ENCODE assay signal across 12 mouse cellular contexts in the genomic region with DNA sequence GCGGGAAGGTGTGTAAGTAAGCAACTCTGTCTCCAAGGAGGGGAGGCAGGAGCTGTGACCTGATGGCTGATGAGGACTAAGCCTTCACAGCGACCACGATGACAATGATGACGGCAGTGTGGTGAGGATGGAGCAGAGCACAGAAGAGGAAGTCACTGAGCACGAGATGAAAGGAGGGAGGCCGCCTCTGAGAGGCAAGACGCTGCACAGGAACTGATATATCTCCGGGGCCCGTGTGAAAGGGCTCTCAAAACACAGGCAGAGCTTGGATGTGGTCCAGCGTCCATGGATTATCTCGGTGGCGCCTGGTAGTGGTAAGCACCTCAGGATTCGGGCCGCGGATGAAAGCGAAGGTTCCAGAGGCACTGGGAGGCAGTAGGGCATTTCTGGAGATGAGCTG.
DNase-seq lines count a peak whose midpoint lies in the region; ATAC-seq and TF ChIP-seq lines count a peak whose summit lies in the region.
"Had no signal": no experiment of that assay in that cellular context is flagged by ENCODE, and none has a peak within 500 bp of the region (broad histone marks: within the 10 kb centered on the region; RNA-seq: fewer than 3 reads in every experiment).

No protein-coding gene starts in this region.

- peaks cover 36% of the 10 kb centered on the region for H3K4me1 ChIP-seq in heart, embryonic 13.5 days
- H3K4me1 ChIP-seq in thymus, adult 2 months (replicated peaks; ENCODE audit: control insufficient read depth, insufficient read depth, low read length): peaks cover 17% of the 10 kb centered on the region

- H3K27me3 ChIP-seq in heart, embryonic 13.5 days (replicated peaks): peaks cover 43% of the 10 kb centered on the region
- H3K27me3 ChIP-seq in thymus, adult 2 months (ENCODE audit: control insufficient read depth, insufficient read depth, low read length): no peaks in the 10 kb centered on the region
- H3K27me3 ChIP-seq: liver, embryonic 15.5 days had no signal

- DNase-seq in heart, postnatal 25 days (ENCODE audit: low spot score): no peak
- DNase-seq in lung, postnatal 4 days: peak; percentile 43 to 50
- DNase-seq in thymus, adult 2 months: peak; percentile 76
- no peak for DNase-seq in adrenal gland, adult 18-20 months (ENCODE audit: low spot score in 2 of 2)
- DNase-seq in retina, postnatal 1 day: no peak
- DNase-seq in gastrocnemius, postnatal 10 days: no peak

- WGBS in heart, embryonic 13.5 days: 12% methylated on average over 16 of the region's 16 CpGs
- WGBS in thymus, adult 2 months: 7% methylated on average over 16 of the region's 16 CpGs

- no peak overlapping the region for H3K4me3 ChIP-seq in heart, embryonic 13.5 days
- peak overlapping the region; percentile 47 for H3K4me3 ChIP-seq in thymus, adult 2 months (ENCODE audit: control insufficient read depth, insufficient read depth, low read length)
- H3K4me3 ChIP-seq: forebrain, embryonic 12.5 days; hindbrain, embryonic 12.5 days; liver, embryonic 15.5 days; neural tube, embryonic 13.5 days had no signal

- H3K4me2 ChIP-seq in heart, embryonic 13.5 days: peak overlapping the region; percentile 30
- H3K4me2 ChIP-seq: forebrain, embryonic 12.5 days; hindbrain, embryonic 12.5 days; liver, embryonic 15.5 days; neural tube, embryonic 13.5 days had no signal

- TF ChIP-seq POLR2A in thymus, adult 2 months (IDR thresholded peaks at IDR 0.05; ENCODE audit: control insufficient read depth, extremely low read depth, insufficient read depth, low read length, poor library complexity): 0 out of 2 replicates have a peak, but pooled peaks have one; percentile 24

- peak overlapping the region; percentile 10; the same call in 1 of the 2 replicates for H3K9ac ChIP-seq in heart, embryonic 13.5 days
- H3K9ac ChIP-seq: forebrain, embryonic 12.5 days; hindbrain, embryonic 12.5 days; liver, embryonic 15.5 days; neural tube, embryonic 13.5 days had no signal

- no peak for TF ChIP-seq CTCF in thymus, adult 2 months (IDR thresholded peaks at IDR 0.05; ENCODE audit: borderline replicate concordance, control insufficient read depth, extremely low read depth, insufficient read depth, low read length, poor library complexity)

- peak overlapping the region; percentile 42; the same call in 1 of the 2 replicates for H3K27ac ChIP-seq in heart, embryonic 13.5 days (replicated peaks)
- H3K27ac ChIP-seq in thymus, adult 2 months (ENCODE audit: control insufficient read depth, insufficient read depth, low read length): peak overlapping the region; percentile 42; the same call in 1 of the 2 replicates
- H3K27ac ChIP-seq: forebrain, embryonic 12.5 days; hindbrain, embryonic 12.5 days; liver, embryonic 15.5 days; neural tube, embryonic 13.5 days had no signal

- intact Hi-C loops in heart, postnatal 25 days (cut with DNase I): no loop called here

- H3K36me3 ChIP-seq in heart, embryonic 13.5 days: no peaks in the 10 kb centered on the region
- no peaks in the 10 kb centered on the region for H3K36me3 ChIP-seq in thymus, adult 2 months (ENCODE audit: control insufficient read depth, insufficient read depth, low read length)
- H3K36me3 ChIP-seq: forebrain, embryonic 12.5 days; hindbrain, embryonic 12.5 days; liver, embryonic 15.5 days; neural tube, embryonic 13.5 days had no signal

- ATAC-seq in heart, embryonic 13.5 days (ENCODE audit: extremely low read depth, insufficient number of reproducible peaks, low FRiP score, low TSS enrichment): no peak
- ATAC-seq in activated CD4-positive, CD25-positive, alpha-beta regulatory T cell, adult 4 months: peak; percentile 98

- H3K9me3 ChIP-seq in heart, embryonic 13.5 days: no peaks in the 10 kb centered on the region
- H3K9me3 ChIP-seq: forebrain, embryonic 12.5 days; hindbrain, embryonic 12.5 days; liver, embryonic 15.5 days; neural tube, embryonic 13.5 days had no signal

Comparison
In these comparisons a context has a peak if more than half of its experiments do, and no peak if none do; other contexts are left out.
1. DNase-seq: peak in lung, postnatal 4 days (2 of 2) and thymus, adult 2 months (single experiment); none in heart, postnatal 25 days (single experiment), adrenal gland, adult 18-20 months (0 of 2), retina, postnatal 1 day (single experiment) and gastrocnemius, postnatal 10 days (single experiment).